Mouse (Mus musculus) liver (tissue): ENCODE results near the gene Hist1h3g.
A peak's percentile ranks its signal among the peaks of the same experiment; 100 is the strongest.
"Not testable (repeated sequence)": the region's sequence is repeated elsewhere in the genome, so short reads cannot be mapped to it uniquely, and the experiment has no call there.

ENCODE experiments used
- DNase-seq: peaks from one replicate; pipeline ENCODE4 v3.0.0-alpha.2; 2020; ENCODE audit warnings: mixed read lengths

The Hist1h3g gene

DNA sequence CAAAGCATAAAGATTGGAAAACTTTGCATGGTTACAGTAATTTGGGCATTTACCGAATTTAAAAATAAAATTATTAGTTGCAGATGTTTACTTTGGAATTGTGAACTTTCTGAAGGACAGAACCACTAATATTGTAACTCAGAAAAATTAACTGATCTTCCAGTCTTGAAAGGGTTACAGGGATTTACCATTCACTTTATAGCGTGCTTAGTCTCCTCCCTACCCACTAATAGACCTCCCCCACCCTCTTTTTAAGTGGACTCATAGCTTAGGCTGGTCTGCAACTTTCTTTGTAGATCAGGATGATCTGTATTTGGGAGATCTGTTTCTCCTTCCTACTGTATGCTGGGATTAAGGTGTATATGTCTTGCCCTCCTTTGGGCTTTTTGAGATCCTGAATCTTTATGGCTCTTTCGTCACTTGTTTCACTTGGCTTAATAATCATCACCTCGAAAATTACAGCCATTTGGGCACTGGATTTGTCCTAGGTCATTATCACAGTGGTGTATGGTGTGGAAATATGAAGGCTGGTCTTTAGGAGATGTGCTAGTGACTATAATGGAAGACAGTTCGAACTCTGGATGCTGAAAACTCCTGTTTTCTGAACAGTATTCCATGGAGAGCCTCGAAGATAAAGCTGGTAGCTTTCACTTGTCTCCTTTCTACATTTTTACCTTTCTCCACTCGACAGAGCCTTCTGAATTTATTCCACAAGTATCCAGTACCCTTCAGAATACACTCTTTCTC lies 1.0 kb downstream of the Hist1h3g start:
- DNase-seq = no peak

DNA sequence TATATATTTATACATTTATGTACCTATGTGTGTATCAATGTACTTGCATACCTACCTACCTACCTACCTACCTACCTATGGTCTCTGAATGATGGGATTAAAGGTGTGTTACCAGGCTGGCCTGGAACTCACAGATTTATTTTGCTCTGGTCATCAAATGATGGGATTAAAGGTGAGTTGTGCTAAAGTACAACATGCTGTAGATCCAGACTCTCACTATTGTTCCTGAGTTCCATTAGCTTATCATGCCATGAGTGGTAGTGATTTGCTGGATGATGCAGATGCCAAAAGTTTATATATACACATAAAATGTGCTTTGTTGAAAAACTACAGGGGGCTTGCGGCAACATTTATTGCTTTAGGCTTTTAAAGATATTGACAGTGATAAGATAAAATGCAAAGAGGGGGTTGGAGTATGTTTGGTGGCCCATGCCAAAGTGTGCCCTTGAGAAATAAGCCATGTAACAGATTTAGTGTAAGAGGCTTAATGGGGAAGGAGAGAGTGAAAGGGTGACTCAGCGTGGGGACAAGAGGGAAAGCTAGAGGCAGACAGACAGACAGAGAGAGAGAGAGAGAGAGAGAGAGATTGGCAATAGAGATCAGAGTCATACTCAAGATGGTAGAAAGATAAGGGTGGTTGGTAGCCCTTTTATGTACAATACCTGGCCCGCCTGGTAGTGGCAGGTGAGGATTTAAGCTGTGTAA lies 1.9 kb downstream of the Hist1h3g start:
- DNase-seq = no peak

DNA sequence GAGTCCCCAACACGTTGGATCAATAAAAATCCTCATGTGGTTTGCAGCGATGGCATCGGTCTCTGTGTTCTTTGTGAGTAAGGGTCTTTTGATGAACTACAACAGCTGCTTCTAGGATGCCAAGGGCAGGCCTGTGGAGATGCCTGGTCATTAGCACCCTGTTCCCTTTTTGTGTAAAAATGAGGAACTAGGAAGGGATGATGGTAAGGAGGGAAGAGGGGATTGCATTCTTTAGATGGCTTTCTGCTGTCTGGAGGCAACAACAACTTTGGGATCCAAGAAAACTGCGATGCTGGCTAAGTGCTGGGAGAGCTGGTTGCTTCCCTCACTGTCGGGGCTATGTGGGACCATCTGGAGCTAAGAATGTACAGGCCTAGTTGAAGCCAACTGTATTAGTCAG lies 3.0 kb downstream of the Hist1h3g start:
- no peak for DNase-seq

DNA sequence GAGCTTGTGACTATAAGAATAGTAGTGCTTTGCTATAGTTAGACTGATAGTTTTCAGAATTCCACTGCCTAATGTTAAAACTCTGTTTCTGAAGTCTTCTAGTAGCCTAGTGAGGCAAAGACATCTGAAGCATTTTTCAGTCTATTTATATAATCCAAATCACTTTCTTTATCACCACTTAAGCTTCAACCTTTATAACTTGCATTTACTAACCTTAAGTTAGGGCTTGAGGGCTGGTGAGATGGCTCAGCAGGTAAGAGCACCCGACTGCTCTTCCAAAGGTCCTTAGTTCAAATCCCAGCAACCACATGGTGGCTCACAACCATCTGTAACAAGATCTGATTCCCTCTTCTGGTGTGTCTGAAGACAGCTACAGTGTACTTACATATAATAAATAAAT lies 4.6 kb downstream of the Hist1h3g start:
- not testable (repeated sequence) for DNase-seq

DNA sequence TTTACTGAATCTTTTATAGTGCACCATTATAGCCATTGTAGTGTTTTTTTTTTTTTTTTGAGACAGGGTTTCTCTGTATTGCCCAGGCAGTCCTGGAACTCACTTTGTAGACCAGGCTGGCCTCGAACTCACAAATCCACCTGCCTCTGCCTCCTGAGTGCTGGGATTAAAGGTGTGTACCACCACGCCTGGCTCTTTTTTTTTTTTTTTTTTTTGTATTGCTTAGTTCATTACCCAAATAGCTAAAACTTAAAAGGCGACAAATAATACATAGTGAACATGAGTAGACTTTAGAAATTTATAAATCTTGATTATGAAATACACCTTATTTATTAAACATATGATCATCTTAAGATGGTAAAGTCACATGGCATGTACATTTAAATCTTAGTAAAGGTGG lies 6.3 kb downstream of the Hist1h3g start:
- no peak for DNase-seq

DNA sequence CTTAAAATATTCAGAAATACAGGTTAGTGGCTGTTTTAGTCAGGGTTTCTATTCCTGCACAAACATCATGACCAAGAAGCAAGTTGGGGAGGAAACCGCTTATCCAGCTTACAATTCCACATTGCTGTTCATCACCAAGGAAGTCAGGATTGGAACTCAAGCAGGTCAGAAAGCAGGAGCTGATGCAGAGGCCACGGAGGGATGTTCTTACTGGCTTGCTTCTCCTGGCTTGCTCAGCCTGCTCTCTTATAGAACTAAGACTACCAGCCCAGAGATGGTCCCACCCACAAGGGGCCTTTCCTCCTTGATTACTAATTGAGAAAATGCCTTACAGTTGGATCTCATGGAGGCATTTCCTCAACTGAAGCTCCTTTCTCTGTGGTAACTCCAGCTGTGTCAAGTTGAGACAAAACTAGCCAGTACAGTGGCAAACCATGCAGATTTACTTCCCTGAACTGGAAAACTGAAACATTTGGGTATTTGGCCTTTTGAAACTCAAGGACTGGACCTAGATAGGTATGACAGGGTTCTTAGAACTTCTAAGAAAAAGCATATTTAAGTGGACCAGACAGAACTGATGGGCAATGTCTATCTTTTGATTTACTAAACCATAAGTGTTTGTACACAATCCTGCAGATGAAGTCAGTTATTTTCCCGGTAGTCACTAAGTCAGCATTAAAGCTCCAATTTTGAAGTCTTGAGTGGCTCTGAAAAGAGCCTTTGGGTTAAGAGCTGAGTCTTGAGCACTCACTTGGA lies 7.2 kb downstream of the Hist1h3g start:
- DNase-seq = not testable (repeated sequence)

DNA sequence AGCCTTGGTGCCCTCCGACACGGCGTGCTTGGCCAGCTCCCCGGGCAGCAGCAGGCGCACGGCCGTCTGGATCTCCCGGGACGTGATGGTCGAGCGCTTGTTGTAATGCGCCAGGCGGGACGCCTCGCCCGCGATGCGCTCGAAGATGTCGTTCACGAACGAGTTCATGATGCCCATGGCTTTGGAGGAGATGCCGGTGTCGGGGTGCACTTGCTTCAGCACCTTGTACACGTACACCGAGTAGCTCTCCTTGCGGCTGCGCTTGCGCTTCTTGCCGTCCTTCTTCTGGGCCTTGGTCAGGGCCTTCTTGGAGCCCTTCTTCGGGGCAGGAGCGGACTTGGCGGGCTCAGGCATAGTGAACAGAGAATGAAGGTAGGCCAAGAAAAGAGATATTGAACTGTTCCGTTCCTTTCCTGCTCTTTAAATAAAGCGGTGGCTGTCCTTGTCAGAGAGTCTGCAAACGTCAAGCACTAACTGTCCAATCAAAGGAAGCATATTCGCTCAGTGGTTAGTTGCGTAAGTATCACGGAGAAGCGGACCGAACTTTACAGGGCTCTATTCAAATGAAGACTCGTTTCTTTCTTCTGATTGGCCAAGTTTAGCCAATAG lies 7.9 kb downstream of the Hist1h3g start, which contains the start of gene Hist1h2bh:
Gene Hist1h2bh, minus strand, starts transcription at position 394 of the 609 bp plus-strand sequence.
- peak; percentile 85 for DNase-seq

DNA sequence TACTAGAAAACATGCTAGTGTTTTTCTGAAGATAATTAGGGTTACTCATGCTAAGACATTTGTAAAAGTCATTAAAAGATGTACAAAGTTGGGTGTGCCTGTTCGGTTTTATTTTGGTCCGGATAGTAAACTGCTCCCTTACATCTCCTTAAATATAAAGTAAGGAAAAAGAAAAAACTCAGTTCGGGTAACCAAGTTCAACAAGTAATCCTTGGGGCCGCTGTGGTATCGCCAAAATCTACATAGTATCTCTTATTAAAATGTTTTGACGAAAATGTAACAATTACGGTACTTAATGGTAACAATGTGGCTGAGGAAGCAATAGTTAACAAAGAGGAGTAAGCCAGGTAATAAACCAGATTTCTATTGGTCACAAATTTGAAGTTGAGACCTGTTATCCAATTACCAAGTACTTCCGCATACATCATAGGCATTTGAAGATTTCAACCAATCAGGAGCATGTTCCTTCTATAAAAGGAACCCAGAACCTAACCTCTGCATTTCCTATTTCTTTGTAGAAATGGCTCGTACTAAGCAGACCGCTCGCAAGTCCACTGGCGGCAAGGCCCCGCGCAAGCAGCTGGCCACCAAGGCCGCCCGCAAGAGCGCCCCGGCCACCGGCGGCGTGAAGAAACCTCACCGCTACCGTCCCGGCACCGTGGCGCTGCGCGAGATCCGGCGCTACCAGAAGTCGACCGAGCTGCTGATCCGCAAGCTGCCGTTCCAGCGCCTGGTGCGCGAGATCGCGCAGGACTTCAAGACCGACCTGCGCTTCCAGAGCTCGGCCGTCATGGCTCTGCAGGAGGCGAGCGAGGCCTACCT lies 9.0 kb downstream of the Hist1h3g start, which contains the start of gene Hist1h3f:
Gene Hist1h3f, plus strand, starts transcription at position 88 of the 822 bp plus-strand sequence.
- peak; percentile 81 for DNase-seq

DNA sequence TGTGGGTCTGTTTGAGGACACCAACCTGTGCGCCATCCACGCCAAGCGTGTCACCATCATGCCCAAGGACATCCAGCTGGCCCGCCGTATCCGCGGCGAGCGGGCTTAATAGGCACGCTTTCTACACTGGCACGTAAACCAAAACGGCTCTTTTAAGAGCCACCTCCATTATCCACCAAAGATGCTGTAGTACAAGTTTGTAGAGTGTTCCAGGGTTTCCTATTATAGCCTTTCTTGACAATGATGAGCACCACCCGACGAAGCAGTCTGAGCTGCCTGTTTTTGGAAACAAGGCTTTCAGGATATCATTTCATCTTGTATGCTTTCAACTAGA lies 9.5 kb downstream of the Hist1h3g start:
- DNase-seq = not testable (repeated sequence)

DNA sequence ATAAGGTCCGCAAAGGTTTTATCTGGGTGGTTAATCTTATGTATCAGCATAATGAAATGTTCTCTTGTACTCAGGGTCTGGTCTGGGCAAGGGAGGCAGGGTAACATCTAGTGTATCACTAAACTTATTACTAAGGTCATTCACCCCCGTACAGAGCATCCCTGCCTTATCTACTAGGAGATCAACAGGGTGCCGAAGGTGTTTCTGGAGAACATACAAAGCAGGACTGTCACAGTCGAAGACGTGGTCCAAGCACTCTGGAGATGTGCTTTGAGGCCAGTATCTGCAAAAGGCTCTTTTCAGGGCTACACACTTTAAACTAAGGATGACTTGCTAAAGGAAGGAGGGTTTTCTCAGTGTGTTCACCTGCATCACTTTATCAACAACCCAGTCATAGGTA lies 11.5 kb downstream of the Hist1h3g start:
- no peak for DNase-seq

DNA sequence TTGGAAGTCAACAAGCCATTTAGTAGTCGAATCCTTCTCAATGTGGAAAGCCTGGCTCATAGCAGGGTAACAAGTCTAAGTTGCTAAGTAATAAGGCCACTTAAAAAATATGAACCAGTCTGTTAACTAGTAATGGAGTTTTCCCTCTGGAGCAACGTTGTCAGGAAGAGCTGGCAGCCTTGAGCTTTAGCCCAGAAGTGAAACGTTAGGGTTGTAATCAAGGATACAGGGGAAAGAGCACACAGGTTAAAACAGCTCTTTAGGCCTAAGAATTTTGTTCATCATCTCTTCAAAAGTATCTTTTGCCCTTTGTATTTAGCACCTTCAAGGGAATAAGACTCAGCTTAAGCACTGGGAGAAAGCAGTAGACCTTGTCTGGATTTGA lies 15.5 kb downstream of the Hist1h3g start:
- DNase-seq = no peak

DNA sequence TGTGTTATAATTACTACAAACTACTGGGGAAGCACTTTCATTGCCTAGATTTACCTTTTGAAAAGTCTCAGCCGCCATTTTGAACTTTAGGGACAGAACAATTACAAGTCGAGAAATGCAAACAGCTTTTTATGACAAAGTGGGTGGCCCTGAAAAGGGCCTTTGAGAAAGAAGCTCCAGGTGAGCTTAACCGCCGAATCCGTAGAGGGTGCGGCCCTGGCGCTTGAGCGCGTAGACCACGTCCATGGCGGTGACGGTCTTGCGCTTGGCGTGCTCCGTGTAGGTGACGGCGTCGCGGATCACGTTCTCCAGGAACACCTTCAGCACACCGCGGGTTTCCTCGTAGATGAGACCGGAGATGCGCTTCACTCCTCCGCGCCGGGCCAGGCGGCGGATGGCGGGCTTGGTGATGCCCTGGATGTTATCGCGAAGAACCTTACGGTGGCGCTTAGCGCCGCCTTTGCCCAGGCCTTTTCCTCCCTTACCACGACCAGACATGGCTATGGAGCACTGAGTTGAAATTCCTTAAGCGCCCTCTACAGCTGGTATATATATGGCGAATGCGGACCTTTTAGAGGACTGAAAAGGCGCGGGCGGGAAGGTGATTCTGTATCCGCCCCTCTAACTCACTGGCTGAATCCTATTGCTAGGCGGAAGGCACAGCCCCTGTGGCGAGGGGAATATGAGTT lies 16.1 kb downstream of the Hist1h3g start, which contains the start of gene Hist1h4f:
Gene Hist1h4f, minus strand, starts transcription at position 503 of the 689 bp plus-strand sequence.
- peak; percentile 92 for DNase-seq

DNA sequence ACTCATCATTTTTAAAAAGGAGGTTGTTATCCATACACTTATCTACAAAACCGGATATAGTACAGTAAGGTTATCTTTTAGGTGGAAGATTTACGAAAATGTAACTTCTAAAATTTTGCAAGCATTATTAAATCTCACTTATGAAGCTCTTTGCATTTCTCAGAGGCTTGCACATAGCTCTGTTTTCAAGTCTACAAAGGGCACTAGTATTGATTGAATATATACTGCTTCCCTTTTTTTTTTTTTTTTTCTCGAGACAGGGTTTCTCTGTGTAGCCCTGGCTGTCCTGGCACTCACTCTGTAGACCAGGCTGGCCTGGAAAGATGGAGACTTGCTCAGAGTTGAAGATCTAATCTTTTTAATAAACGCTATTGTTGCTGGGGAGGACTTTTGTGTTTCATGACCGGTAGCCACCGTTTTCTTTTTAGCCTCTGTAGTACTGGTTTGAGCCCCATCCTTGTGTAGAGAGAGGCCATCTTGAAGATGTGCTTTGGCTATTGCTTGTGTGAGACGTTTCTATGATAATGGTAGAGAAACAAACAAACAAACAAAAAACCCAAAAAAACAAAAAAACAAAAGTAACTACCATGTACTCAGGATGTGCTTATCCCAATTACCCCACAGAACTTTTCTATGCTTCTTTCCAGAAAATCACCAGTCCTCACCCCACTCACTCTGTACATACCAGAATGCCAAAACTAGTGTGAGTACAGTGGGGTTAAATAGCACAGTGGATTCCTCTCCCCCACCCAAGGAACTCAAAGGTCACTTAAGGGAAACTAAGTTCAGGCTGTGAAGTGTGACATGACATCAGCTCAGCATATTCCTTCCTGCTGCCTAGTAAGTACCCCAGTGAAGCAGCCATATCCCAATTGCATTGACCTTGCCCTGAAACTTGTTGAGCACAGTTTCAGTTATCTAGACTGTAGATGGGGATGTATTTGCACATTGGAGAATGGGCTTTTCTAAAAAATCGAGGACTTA lies 17.0 kb downstream of the Hist1h3g start:
- DNase-seq = no peak

DNA sequence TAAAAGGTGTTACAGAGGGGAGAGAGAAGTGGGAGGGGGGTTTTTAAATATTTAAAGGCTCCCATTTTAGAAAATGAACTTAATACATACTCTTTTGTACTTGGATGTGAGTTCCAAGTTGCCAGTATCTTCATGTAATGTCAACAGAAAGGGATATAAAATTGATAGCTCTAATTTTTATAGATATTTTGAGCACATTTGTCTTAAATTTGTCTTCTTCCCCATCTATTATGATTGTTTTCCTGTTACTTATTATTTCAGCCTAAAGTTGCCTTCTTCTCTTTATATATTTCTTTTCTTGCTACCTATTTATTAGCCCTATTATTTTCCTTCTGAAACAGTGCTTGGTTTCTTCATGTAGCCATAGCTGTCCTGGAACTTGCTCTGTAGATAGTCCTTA lies 17.7 kb downstream of the Hist1h3g start, which contains the start of gene Hist1h1d:
Gene Hist1h1d, plus strand, starts transcription at position 301 of the 400 bp plus-strand sequence.
- DNase-seq = no peak

DNA sequence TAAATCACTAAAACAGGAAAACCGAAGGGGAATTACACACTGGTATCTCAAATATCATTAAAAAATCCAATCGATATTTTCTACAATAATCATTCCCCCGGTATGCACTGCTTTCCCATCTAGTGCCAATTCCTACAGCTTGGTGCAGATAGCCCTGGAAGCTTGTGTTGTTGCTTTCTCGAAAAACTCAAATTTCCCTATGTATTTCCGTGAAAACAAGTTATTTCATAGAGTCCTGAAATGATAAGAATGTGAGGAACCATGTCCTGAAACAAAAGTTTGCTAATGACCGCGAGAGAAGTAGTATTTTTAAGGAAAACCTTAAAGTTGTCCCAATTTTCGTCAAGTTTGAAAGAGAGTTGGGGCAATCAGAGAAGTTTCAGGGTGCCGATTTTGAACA lies 19.2 kb downstream of the Hist1h3g start:
- DNase-seq = no peak

DNA sequence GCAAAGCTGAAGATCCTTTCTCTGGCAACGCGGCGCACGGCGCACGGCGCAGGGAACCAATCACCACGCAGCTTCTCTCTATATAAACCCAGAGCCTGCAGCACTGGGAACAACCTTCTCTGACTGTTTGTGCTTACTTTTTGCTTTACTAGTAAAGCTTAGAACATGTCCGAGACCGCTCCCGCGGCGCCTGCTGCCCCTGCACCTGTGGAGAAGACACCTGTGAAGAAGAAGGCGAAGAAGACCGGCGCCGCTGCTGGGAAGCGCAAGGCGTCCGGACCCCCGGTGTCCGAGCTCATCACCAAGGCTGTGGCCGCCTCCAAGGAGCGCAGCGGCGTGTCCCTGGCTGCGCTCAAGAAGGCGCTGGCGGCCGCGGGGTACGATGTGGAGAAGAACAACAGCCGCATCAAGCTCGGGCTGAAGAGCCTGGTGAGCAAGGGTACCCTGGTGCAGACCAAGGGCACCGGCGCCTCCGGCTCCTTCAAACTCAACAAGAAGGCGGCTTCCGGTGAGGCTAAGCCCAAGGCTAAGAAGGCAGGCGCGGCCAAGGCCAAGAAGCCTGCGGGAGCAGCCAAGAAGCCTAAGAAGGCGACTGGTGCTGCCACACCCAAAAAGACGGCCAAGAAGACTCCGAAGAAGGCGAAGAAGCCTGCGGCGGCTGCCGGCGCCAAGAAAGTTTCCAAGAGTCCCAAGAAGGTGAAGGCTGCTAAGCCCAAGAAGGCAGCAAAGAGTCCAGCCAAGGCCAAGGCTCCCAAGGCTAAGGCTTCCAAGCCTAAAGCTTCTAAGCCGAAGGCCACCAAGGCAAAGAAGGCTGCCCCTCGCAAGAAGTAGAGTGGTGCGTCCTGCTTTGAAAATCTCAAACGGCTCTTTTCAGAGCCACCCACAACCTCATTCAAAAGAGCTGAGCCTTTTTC lies 20.0 kb downstream of the Hist1h3g start:
- peak; percentile 95 for DNase-seq

DNA sequence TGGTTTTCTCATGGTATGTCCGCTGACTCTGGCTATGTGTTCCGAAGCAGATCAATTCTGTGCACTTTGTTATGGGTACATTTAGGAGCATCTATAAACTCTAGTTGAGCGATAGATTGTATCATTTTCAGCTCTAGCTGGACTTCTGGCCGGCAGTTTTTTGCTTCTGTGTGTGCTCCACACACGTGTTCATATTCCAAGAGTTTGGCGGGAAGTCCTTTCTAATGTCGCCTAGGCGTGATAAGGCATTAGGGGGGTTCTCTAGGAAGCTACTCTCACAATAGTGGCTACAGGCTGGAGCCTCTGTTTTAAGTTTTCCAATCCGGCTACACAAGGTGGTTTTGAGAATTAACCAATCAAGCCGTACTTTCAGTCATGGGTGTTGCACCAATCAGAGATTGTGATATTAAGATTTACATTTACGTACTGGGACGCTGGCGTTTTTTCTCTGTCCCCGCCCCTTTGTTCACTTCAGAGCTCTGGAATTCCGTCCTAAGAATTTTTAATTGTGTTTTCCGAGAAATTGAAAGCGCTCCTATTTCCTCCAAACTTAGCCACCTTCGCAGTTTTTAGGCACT lies 20.7 kb downstream of the Hist1h3g start:
- DNase-seq = peak; percentile 79

DNA sequence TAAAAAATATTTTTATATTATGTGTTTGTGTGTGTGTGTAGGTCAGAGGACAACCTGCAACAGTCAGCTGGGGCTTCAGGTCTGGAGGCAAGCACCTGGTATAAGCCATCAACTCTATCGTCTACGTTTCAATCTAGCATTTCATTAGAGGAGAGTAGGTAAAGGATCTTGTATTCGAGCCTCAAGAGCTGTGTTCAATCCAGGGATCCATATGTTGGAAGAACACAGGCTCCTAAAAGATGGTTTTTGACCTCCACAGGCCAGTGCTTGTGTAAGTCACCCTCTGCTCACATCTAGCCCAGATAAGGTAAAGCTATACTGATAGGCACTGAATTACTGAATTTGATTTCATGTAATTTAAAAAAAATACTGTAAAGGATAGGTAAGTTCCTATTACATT lies 21.7 kb downstream of the Hist1h3g start:
- no peak for DNase-seq

DNA sequence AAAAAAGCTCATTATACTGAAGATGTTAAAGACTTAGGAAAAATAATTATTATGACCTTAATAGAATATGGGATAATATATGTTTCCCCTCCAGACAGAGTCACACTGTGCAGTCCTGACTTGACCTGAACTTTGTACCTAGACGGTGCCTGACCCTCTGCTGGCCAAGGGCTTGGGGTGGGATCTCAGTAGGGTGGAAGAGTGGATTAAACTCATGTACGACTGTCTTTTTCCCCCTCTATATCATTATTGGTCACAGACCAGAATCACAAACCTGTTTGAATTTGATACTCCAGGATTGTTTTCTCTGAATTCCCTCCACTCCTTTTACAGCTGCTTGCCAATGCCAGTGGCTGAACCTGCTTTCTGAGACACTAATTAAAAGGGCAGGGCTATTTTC lies 25.5 kb downstream of the Hist1h3g start:
- not testable (repeated sequence) for DNase-seq
